Mouse (Mus musculus) brain, adult 10 weeks (tissue): ENCODE measurements around the gene Klhdc9. TPM values are rescaled to one million over a fixed set of nuclear protein-coding genes. Genes with fewer than 3 reads are reported as not detected.

Experiments used
- polyA plus RNA-seq: library from polyadenylated mRNA; stranded (reverse); fragments of 350-450 nt; fragmentation: Illumina TruSeq; extraction: RNeasy Lipid Tissue Mini Kit (QIAGEN cat#74804); gene quantifications from one replicate; pipeline ENCODE4 v1.2.3, GENCODE M21; 2015; ENCODE audit warnings: low read depth, low replicate concordance

Gene Klhdc9
- 5.8 TPM for polyA plus RNA-seq

DNA sequence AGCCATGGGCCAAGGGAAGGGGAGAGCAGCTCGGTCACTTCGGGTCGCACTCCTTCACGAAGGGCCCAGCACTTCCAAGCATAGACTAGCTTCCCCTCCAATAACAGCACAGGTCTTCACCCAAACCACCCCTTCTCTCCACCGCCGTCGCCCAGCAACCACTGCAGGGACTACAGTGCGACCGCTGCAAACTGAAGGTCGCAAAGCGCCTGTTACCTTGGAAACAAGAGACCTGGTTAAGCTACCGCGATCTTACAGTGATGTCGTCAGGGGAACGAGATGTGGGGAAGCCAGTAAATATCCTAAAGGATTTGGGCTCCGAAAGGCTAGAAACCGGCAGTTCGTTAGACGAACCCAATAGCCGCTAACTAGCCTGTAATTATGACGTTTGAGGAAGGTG is at the start of gene Klhdc9:
Gene Klhdc9, minus strand, starts transcription at position 143 of the 400 bp plus-strand sequence.

DNA sequence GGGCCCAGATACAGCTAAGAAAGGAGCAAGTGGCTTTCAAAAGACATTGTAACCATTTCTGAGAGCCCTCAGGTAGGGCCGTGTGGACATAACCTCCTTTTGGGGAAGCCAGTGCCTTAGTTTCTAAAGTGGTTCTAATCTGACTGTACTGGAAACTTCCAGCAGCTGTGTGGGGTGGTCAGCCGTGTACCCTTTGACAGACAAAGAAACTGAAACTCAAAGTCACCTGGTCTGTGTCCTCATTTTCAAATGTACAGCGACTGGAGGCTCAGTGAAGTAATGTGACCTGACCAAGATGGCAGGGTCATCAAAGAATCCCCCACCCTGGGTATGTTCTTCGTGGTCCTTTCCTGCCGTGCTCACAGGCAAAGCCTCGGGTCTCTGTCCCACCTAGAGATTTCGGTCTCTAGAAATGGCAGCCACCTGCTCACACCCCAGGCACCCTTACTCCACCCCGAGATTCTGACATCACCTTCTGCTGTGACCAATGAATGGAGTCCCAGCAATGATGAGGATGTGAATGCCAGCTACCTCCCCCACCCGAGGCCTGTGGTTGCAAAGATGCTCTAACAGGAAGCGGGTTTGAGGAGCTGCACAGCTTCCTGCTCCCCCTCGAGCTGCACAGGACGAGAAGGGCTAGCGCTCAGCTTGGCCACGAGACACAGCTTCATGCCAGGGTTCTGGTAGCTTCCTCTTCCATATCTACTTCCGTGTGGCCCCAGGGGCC is 27.9 kb upstream of the Klhdc9 start, which contains the start of gene Arhgap30:
Gene Arhgap30, plus strand, starts transcription at position 579 of the 727 bp plus-strand sequence.

DNA sequence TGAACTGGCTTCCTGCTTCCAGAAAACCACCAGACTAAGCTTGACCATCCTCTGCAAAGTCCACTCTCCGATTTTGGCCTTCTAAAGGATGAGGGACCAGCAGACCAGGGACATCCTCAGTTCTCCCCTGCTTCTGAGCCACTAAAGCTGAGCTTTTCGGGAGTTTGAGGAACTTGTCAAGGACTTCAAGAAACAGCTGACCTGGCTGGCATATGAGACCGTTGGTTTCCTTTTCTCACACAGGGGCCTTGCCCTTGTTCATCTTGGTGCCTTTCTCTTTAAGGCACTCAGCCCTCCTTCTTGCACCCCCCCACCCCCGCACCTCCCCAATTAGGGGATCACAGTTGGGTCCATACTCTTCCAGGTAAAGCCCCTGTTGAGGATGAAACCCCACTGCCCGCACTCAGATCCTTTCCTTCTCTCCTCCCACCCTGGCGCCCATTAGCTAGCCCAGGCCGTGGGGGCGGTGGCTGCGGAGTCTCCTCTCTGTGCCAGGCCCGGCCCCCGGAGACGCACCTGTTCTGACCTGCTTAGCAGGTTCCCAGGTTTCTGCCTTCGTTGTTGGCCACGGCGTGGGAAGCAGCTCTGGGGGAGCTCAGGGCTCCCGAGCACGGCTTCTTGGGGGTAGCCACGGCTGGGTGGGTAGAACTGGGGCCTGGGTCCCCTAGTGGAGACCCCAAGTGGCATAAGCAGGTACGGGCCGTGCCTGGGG is 9.4 kb upstream of the Klhdc9 start, which contains the start of gene Nectin4:
Gene Nectin4, plus strand, starts transcription at position 255 of the 712 bp plus-strand sequence.

DNA sequence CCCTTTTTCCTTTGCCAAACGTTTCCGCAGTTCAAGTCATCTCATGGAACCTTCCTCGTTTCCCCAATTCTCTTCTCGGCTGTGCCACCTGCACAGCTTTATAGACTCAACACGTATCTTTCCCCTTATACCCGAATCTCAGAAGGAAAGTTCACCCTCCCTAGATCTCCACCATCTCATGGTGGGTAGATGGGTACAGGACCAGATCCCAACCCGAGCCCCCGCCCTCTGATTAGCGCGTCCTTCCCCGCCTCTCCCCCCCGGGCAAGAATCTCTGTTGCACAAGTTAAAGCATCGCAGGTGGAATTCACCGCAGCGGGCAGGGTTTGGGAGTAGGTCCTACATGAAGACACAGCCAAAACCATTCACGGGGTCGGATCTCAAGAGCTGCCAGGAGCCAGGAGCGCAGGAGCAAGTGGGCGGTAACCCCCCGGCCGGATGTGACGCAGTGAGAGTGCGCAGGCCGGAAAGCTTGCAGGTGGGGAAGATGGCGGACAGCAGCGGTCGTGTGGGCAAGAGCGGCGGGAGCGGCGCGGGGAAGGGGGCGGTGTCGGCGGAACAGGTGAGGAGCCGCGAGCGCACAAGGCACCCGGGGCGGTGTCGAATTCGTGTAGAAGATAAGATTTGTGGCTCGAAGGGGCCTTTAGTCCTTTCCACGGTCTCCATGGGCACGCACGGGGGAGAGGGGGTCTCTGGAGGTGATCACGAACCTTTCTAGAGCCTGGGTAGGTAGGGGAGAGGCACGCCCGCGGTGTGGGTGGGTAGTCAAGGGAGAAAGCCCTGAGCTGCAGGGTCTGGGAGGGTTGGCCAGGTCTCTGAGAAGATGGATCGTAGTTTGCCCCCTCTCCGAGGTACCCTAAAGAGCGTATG is 15.1 kb downstream of the Klhdc9 start, which contains the start of the genes Nit1 and Pfdn2:
Gene Nit1, minus strand, starts transcription at position 422 of the 870 bp plus-strand sequence.
Gene Pfdn2, plus strand, starts transcription at position 446 of the 870 bp plus-strand sequence.

DNA sequence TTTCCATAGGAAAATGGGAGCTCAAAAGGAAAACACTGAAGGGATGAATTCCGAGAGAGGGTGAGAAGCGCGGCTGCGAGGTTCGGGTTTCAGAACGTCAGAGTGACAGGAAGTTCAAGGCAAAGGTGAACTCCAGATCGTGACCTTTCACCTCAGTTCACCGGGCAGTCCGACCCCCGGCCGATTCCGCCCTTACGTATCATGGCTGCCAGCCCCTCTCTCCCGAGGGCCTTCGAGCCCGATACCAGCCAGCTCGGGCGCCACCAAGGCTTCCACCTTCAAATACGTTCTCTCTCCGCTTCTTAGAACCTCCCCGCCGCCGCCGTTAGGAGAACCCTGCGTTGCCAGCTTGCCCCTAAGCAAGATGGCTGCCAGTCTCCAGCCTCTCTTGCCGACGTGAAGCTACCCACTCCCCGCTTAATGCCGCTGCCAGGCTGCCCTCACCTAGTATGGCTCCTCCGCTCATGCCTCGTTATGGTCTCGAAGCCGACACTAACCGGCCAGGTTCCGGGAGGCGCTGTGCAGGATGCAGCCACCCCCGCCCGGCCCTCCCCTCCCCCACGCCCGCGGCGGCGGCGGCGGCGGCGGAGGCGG is 31.7 kb downstream of the Klhdc9 start, which contains the start of gene Dedd:
Gene Dedd, plus strand, starts transcription at position 307 of the 594 bp plus-strand sequence.

Other genes starting within 250 kb of the Klhdc9 start
- gene Cfap126, start 246.9 kb downstream of the Klhdc9 start, polyA plus RNA-seq, result 5.5 TPM
- 136 TPM for gene Sdhc, start 210.2 kb downstream of the Klhdc9 start, polyA plus RNA-seq
- gene Mpz, start 210.1 kb downstream of the Klhdc9 start, polyA plus RNA-seq, result not detected
- gene Pcp4l1, start 164.5 kb downstream of the Klhdc9 start, polyA plus RNA-seq, result 282 TPM
- gene Nr1i3, start 146.8 kb downstream of the Klhdc9 start, polyA plus RNA-seq, result 0.48 TPM
- gene Tomm40l, start 138.3 kb downstream of the Klhdc9 start, polyA plus RNA-seq, result 118 TPM
- gene Apoa2, start 135.7 kb downstream of the Klhdc9 start, polyA plus RNA-seq, result 6.9 TPM
- 35.4 TPM for gene Fcer1g, start 126.4 kb downstream of the Klhdc9 start, polyA plus RNA-seq
- gene Adamts4, start 110.4 kb downstream of the Klhdc9 start, polyA plus RNA-seq, result 15.3 TPM
- 322 TPM for gene Ndufs2, start 109.4 kb downstream of the Klhdc9 start, polyA plus RNA-seq
- 44.0 TPM for gene B4galt3, start 90.5 kb downstream of the Klhdc9 start, polyA plus RNA-seq
- gene Ppox, start 79.6 kb downstream of the Klhdc9 start, polyA plus RNA-seq, result 35.3 TPM
- gene Usp21, start 72.8 kb downstream of the Klhdc9 start, polyA plus RNA-seq, result 47.5 TPM
- gene Ufc1, start 65.8 kb downstream of the Klhdc9 start, polyA plus RNA-seq, result 187 TPM
- gene Dedd, start 31.7 kb downstream of the Klhdc9 start, polyA plus RNA-seq, result 42.7 TPM
- 59.9 TPM for gene Nit1, start 15.2 kb downstream of the Klhdc9 start, polyA plus RNA-seq
- 221 TPM for gene Pfdn2, start 15.1 kb downstream of the Klhdc9 start, polyA plus RNA-seq
- gene Nectin4, start 9.3 kb upstream of the Klhdc9 start, polyA plus RNA-seq, result 4.8 TPM
- 2.2 TPM for gene Arhgap30, start 28.2 kb upstream of the Klhdc9 start, polyA plus RNA-seq
- 125 TPM for gene Usf1, start 50.5 kb upstream of the Klhdc9 start, polyA plus RNA-seq
- not detected for gene Tstd1, start 58.1 kb upstream of the Klhdc9 start, polyA plus RNA-seq
- gene F11r, start 76.7 kb upstream of the Klhdc9 start, polyA plus RNA-seq, result 10.4 TPM
- 6.3 TPM for gene Alyref2, start 142.7 kb upstream of the Klhdc9 start, polyA plus RNA-seq
- not detected for gene Itln1, start 174.5 kb upstream of the Klhdc9 start, polyA plus RNA-seq
- not detected for gene Cd244a, start 198.4 kb upstream of the Klhdc9 start, polyA plus RNA-seq
- gene Ly9, start 246.6 kb upstream of the Klhdc9 start, polyA plus RNA-seq, result 0.21 TPM